Mouse (Mus musculus) midbrain, embryonic 11.5 days (tissue): ENCODE measurements around the gene Bmpr1a. TPM values are rescaled to one million over a fixed set of nuclear protein-coding genes. Genes with fewer than 3 reads are reported as not detected.

Experiments
- ATAC-seq: fragments of 200-750 bp; cut with Nextera tagmentation; 2 replicates; pipeline ENCODE4 v1.8.0; 2017; ENCODE audit warnings: moderate TSS enrichment, moderate library complexity; ENCODE audit not compliant: low FRiP score
- DNase-seq: peaks from one replicate; pipeline ENCODE4 v3.0.0; 2015; ENCODE audit warnings: low spot score; ENCODE audit errors: missing footprints
- H3K27ac ChIP-seq: fragments of 300-500 bp; sonication (generic); 2 replicates; pipeline ENCODE4 v1.5.1; 2014; ENCODE audit warnings: low read depth, low read length
- H3K27me3 ChIP-seq: fragments of 300-500 bp; sonication (generic); 2 replicates; pipeline ENCODE4 v1.6.1; 2014; ENCODE audit warnings: mild to moderate bottlenecking, low read length, moderate library complexity, mixed read lengths; ENCODE audit not compliant: control insufficient read depth, insufficient read depth
- H3K36me3 ChIP-seq: fragments of 300-500 bp; sonication (generic); 2 replicates; pipeline ENCODE4 v1.6.1; 2014; ENCODE audit warnings: mild to moderate bottlenecking, low read length, moderate library complexity, mixed read lengths; ENCODE audit not compliant: control insufficient read depth, insufficient read depth
- H3K4me1 ChIP-seq: fragments of 300-500 bp; sonication (generic); 2 replicates; pipeline ENCODE4 v1.6.1; 2014; ENCODE audit warnings: low read length; ENCODE audit not compliant: control insufficient read depth, insufficient read depth
- H3K4me2 ChIP-seq: fragments of 300-500 bp; sonication (generic); 2 replicates; pipeline ENCODE4 v1.6.1; 2014; ENCODE audit warnings: mild to moderate bottlenecking, moderate library complexity
- H3K4me3 ChIP-seq: fragments of 300-500 bp; sonication (generic); 2 replicates; pipeline ENCODE4 v1.5.1; 2014; ENCODE audit warnings: low read depth, low read length
- H3K9ac ChIP-seq: fragments of 300-500 bp; sonication (generic); 2 replicates; pipeline ENCODE4 v1.6.1; 2014; ENCODE audit warnings: low read length
- H3K9me3 ChIP-seq: fragments of 300-500 bp; sonication (generic); 2 replicates; pipeline ENCODE4 v1.6.1; 2016; ENCODE audit warnings: low read length; ENCODE audit not compliant: control insufficient read depth
- WGBS: fragments of 180-500 bp; shearing (Covaris S2); extraction: QIAGEN DNeasy Blood & Tissue Kit; methylation state at CpG from one replicate; pipeline ENCODE4 v1.1.7; 2014; 5-methylcytosine and 5-hydroxymethylcytosine counted together
- polyA plus RNA-seq: library from polyadenylated mRNA; unstranded; fragments of >200 nt; fragmentation: Nextera tagmentation; extraction: Ambion mirVana; gene quantifications from 2 replicates; pipeline ENCODE4 v1.2.1, GENCODE M21; 2014

Bmpr1a gene
- polyA plus RNA-seq, 1 experiment from 2014 or later = 44.4 TPM

DNA sequence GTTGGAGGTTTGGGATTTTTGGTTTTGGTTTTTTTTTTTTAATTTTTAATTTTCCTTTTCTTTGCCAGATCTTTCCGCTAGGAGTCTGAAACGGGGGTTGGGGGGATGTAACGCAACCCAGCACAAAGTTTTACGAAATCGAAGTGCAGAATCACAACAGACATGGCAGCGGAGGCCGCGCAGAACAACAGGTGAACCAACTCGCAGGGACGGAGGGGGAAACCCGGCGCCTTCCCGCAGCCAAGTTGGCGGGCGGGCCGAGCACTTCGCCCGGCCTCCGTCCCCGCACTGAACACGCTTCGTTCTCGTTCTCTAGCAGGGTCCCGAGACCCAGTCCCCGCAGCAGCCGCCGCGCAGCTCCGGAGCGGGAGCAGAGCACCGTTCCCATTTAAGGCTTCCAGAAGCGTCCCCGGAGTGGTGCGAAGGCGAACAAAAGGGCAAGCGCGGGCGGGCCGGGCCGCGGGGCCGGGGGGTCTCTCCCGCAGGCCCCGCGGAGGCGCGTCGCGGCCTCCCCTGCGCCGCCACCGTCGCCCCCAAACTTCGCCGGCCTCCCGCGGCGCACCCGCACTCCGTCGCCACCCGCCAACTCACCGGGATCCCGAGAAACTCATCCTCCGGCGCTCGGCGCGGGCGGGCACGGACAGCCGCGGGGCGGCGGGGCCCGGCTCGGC lies 1.2 kb downstream of the Bmpr1a start:
- Histone ChIP-seq H3K4me3 (peak overlapping the region; percentile 91), H3K36me3 (no peaks in the 10 kb centered on the region), H3K27me3 (no peaks in the 10 kb centered on the region), H3K27ac (peak overlapping the region; percentile 89), H3K9me3 (no peaks in the 10 kb centered on the region), H3K4me2 (peak overlapping the region; percentile 71), H3K4me1 (peaks cover 21% of the 10 kb centered on the region), H3K9ac (peak overlapping the region; percentile 99)
- DNase-seq = peak; percentile 96
- peak; percentile 63 for ATAC-seq
- WGBS = under 1% methylated on average over 71 of the region's 77 CpGs

GRCm38 (mm10) chr14:34501447-34501803 lies 1.7 kb downstream of the Bmpr1a start:
- H3K9me3 ChIP-seq = no peaks in the 10 kb centered on the region
- H3K4me3 ChIP-seq = peak overlapping the region; percentile 91
- H3K4me2 ChIP-seq = peak overlapping the region; percentile 71
- no peaks in the 10 kb centered on the region for H3K36me3 ChIP-seq
- WGBS = under 1% methylated on average over 16 of the region's 16 CpGs
- peak overlapping the region; percentile 99 for H3K9ac ChIP-seq
- DNase-seq (peak; percentile 90), ATAC-seq (no peak)
- peaks cover 21% of the 10 kb centered on the region for H3K4me1 ChIP-seq
- peak overlapping the region; percentile 89 for H3K27ac ChIP-seq
- no peaks in the 10 kb centered on the region for H3K27me3 ChIP-seq

- peaks cover 19% of the 10 kb centered on the region for H3K4me1 ChIP-seq
- H3K27ac ChIP-seq = no peak overlapping the region
- no peaks in the 10 kb centered on the region for H3K36me3 ChIP-seq
- peak; percentile 86 for DNase-seq
- H3K27me3 ChIP-seq = no peaks in the 10 kb centered on the region
- peak overlapping the region; percentile 91 for H3K4me3 ChIP-seq
- no peak for ATAC-seq
- peak overlapping the region; percentile 71 for H3K4me2 ChIP-seq
- 3% methylated on average over 4 of the region's 4 CpGs for WGBS
- H3K9me3 ChIP-seq = no peaks in the 10 kb centered on the region
- H3K9ac ChIP-seq = peak overlapping the region; percentile 4; the same call in 1 of the 2 replicates
Observed at GRCm38 (mm10) chr14:34500309-34500708, 2.8 kb downstream of the Bmpr1a start.

DNA sequence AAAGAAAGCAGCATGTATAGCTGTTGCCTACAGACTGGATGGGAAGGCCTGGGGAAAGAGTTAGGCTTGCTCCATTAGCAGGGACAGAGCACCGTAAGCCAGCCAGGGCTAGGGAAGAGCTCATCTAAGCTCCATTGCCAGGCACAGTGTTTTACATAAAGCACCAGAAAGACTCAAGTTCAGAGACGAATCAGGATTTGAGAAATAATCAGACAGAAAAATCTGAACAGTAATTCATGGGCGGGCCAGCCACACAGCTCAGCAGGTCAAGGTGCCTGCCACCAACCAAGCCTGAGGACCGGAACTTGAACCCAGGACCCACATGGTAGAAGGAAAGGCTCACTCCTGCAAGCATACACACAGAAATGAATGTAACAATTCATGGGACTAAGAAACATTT lies 3.5 kb downstream of the Bmpr1a start:
- no peak overlapping the region for H3K9ac ChIP-seq

GRCm38 (mm10) chr14:34497346-34497745 lies 5.8 kb downstream of the Bmpr1a start:
- Histone ChIP-seq H3K9me3 (no peaks in the 10 kb centered on the region), H3K4me1 (peaks cover 13% of the 10 kb centered on the region), H3K36me3 (no peaks in the 10 kb centered on the region), H3K4me3 (no peak overlapping the region), H3K9ac (no peak overlapping the region), H3K27ac (no peak overlapping the region), H3K4me2 (no peak overlapping the region), H3K27me3 (no peaks in the 10 kb centered on the region)
- ATAC-seq (no peak), DNase-seq (no peak)
- WGBS = 78% methylated on average over 3 of the region's 3 CpGs

More for the DNA sequence above, 3.5 kb downstream of the Bmpr1a start:
- H3K9me3 ChIP-seq = no peaks in the 10 kb centered on the region
- no peak overlapping the region for H3K4me2 ChIP-seq
- ATAC-seq = no peak
- peaks cover 18% of the 10 kb centered on the region for H3K4me1 ChIP-seq
- H3K27ac ChIP-seq = no peak overlapping the region
- H3K4me3 ChIP-seq = no peak overlapping the region
- no peak for DNase-seq
- 71% methylated on average over 4 of the region's 4 CpGs for WGBS
- no peaks in the 10 kb centered on the region for H3K36me3 ChIP-seq
- no peaks in the 10 kb centered on the region for H3K27me3 ChIP-seq

DNA sequence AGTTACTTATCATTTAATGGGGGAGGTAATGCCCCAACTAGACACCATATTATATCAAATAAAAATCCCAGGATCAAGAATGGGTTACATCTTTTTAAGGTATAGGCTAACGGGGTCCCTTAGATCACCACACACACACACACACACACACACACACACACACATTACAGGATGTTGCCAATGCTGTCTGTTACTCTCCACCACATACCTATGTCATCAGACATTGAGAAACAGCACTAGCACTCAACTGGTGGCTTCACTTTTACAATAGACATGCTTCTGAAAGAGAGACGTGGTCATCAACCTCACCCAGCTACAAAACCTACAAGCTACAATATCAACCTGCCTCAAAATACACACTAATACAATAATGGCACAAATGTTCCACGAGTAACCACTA lies 9.5 kb downstream of the Bmpr1a start:
- WGBS = 94% methylated on average over 3 of the region's 3 CpGs
- Histone ChIP-seq H3K27me3 (no peaks in the 10 kb centered on the region), H3K27ac (no peak overlapping the region), H3K4me2 (no peak overlapping the region), H3K36me3 (no peaks in the 10 kb centered on the region), H3K9me3 (no peaks in the 10 kb centered on the region), H3K4me3 (no peak overlapping the region), H3K9ac (no peak overlapping the region), H3K4me1 (no peaks in the 10 kb centered on the region)
- DNase-seq (no peak), ATAC-seq (no peak)

DNA sequence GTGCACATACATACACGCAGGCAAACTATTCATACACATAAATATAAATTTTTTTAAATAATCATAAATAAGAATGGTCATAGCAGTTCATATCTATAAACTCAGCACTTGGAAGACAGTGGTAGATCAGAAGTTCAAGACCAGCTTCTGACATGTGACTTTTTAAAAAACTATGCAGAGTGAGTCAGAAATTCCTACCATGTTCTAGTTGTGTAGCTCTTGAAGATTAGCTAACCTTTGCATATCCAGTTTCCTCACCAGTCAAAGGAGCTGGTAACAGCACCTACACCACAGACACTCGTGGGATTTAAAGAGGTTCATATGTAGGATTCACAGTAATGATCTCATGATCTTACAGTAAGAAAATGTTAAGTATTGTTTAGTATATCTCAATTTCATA lies 10.5 kb downstream of the Bmpr1a start:
- Histone ChIP-seq H3K27me3 (no peaks in the 10 kb centered on the region), H3K4me2 (no peak overlapping the region), H3K4me1 (no peaks in the 10 kb centered on the region), H3K36me3 (no peaks in the 10 kb centered on the region), H3K9me3 (no peaks in the 10 kb centered on the region), H3K4me3 (no peak overlapping the region), H3K27ac (no peak overlapping the region), H3K9ac (no peak overlapping the region)
- ATAC-seq = no peak
- DNase-seq = no peak
- WGBS = 89% methylated on average over 2 of the region's 2 CpGs

- H3K36me3 ChIP-seq = no peaks in the 10 kb centered on the region
- DNase-seq (no peak), ATAC-seq (no peak)
- H3K27ac ChIP-seq = no peak overlapping the region
- H3K4me2 ChIP-seq = no peak overlapping the region
- H3K4me1 ChIP-seq = no peaks in the 10 kb centered on the region; the same call in 1 of the 2 replicates
- 67% methylated on average over 1 of the region's 1 CpGs for WGBS
- no peak overlapping the region for H3K9ac ChIP-seq
- no peaks in the 10 kb centered on the region for H3K27me3 ChIP-seq
- no peaks in the 10 kb centered on the region for H3K9me3 ChIP-seq
- H3K4me3 ChIP-seq = no peak overlapping the region
Observed at GRCm38 (mm10) chr14:34490965-34491364, 12.2 kb downstream of the Bmpr1a start.

DNA sequence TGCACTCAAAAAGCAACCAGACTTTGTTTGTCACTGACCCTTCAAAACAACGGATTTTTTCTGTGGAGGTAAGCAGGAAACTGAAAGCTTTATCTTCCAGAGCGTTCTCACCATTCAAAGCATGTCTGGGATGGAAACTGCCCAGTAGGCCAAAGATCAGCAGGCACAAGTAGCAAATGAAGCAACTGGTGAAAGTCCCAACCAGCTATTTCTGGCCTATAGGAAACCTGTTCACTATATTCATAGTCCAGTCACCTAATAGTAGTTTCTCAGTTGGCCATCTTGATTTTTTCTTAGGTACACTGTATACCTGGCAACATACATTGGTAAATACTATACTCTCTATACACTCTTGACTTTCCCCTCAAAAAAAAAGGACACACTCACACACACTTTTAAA lies 13.2 kb downstream of the Bmpr1a start:
- Histone ChIP-seq H3K27me3 (no peaks in the 10 kb centered on the region), H3K9me3 (no peaks in the 10 kb centered on the region), H3K4me1 (no peaks in the 10 kb centered on the region; the same call in 1 of the 2 replicates), H3K4me3 (no peak overlapping the region), H3K9ac (no peak overlapping the region), H3K4me2 (no peak overlapping the region), H3K36me3 (no peaks in the 10 kb centered on the region), H3K27ac (no peak overlapping the region)
- DNase-seq (no peak), ATAC-seq (no peak)
- 87% methylated on average over 2 of the region's 2 CpGs for WGBS
